Comparison of ENCODE assay signal across 7 mouse cellular contexts in the genomic region with DNA sequence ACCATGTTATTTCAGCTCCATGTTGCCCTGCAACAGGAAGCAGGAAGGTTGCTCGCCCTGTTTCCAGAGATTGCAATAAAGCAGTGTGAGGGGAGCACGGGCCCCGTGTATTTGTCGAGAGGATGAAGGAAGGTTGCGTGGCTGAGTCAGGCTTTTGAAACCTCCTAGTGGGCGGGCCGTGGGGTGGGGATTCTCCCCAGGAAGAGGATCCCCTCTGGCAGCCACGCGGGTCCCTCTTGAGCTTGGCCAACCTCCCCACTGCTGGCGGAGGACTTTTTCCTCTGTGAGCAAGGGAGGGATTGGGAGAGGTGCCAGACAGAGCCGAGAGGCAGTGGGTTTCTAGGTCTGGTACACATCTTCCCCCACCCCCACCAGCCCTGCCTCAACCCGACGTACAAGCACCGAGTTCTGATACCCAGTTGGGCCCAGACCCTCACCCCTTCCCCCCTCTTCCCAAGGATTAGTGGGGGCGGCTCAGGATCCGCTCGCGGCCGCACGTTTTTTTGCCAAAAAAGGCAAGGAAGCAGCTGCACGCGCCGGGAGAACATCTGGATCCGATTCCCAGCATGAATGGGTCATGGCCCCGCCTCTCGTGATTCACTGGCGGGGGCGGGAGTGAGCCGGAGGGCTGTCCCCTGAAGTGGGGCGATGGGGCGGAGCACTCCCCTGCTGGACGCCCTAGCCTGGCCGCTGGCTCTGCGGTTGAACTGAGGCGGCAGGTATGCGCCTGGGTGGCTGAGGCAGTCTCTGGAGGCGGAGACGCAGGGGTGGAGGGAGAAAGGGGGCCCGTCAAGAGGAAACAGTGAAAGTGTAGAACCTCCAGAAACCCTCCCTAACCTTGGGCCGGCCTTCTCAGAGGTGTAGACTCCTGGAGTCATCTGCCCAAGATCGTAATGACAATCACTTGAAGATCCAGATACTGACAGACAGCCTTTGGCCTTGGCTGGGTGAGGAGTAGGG. TPM values are rescaled to one million over a fixed set of nuclear protein-coding genes. Genes with fewer than 3 reads are reported as not detected.
DNase-seq lines count a peak whose midpoint lies in the region; ATAC-seq and TF ChIP-seq lines count a peak whose summit lies in the region.

No protein-coding gene starts in this region.

- peak; percentile 16; the same call in 1 of the 2 replicates for TF ChIP-seq CTCF in midbrain, postnatal 0 days (IDR thresholded peaks at IDR 0.05)

- H3K4me2 ChIP-seq in embryonic facial prominence, embryonic 15.5 days (replicated peaks), result peak overlapping the region; percentile 52
- peak overlapping the region; percentile 50 for H3K4me2 ChIP-seq in midbrain, postnatal 0 days (ENCODE audit: low read depth, low read length, poor library complexity, severe bottlenecking)

- peaks cover 16% of the 10 kb centered on the region for H3K36me3 ChIP-seq in embryonic facial prominence, embryonic 15.5 days
- no peaks in the 10 kb centered on the region for H3K36me3 ChIP-seq in midbrain, postnatal 0 days (ENCODE audit: insufficient read depth, low read length)

- H3K4me3 ChIP-seq in embryonic facial prominence, embryonic 15.5 days (replicated peaks), result peak overlapping the region; percentile 36
- peak overlapping the region; percentile 31 for H3K4me3 ChIP-seq in midbrain, postnatal 0 days (ENCODE audit: low read depth, low read length)

- peak; percentile 91 for ATAC-seq in embryonic facial prominence, embryonic 15.5 days (ENCODE audit: insufficient number of reproducible peaks, low FRiP score, low TSS enrichment, low read depth)
- ATAC-seq in midbrain, postnatal 0 days (ENCODE audit: low FRiP score), result peak; percentile 31; the same call in 1 of the 2 replicates

- H3K9me3 ChIP-seq in embryonic facial prominence, embryonic 15.5 days (replicated peaks), result no peaks in the 10 kb centered on the region
- no peaks in the 10 kb centered on the region for H3K9me3 ChIP-seq in midbrain, postnatal 0 days (ENCODE audit: low read length)

- H3K9ac ChIP-seq in embryonic facial prominence, embryonic 15.5 days, result 0 out of 2 replicates have a peak overlapping the region, but pooled peaks have one; percentile 15
- peak overlapping the region; percentile 44; the same call in 1 of the 2 replicates for H3K9ac ChIP-seq in midbrain, postnatal 0 days (replicated peaks; ENCODE audit: low read length, poor library complexity, severe bottlenecking)

- no peaks in the 10 kb centered on the region for H3K27me3 ChIP-seq in embryonic facial prominence, embryonic 15.5 days
- H3K27me3 ChIP-seq in midbrain, postnatal 0 days (ENCODE audit: insufficient read depth, low read length), result no peaks in the 10 kb centered on the region

- peak overlapping the region; percentile 96 for H3K27ac ChIP-seq in embryonic facial prominence, embryonic 15.5 days (replicated peaks)
- no peak overlapping the region; the same call in 1 of the 2 replicates for H3K27ac ChIP-seq in midbrain, postnatal 0 days (ENCODE audit: low read depth, low read length)

- peaks cover 64% of the 10 kb centered on the region for H3K4me1 ChIP-seq in embryonic facial prominence, embryonic 15.5 days
- 0 out of 2 replicates have a peak, but pooled peaks cover 3% of the 10 kb centered on the region for H3K4me1 ChIP-seq in midbrain, postnatal 0 days (ENCODE audit: insufficient read depth, low read length)

- under 1% methylated on average over 41 of the region's 41 CpGs for WGBS in embryonic facial prominence, embryonic 15.5 days
- 3% methylated on average over 41 of the region's 41 CpGs for WGBS in midbrain, postnatal 0 days

- DNase-seq in adrenal gland, adult (ENCODE audit: inconsistent age in 2 of 2, low spot score in 1 of 2), result peak; percentile 97 to 98
- DNase-seq in heart, adult 8-10 months (ENCODE audit: low spot score), result peak; percentile 93
- peak; percentile 87 to 88 for DNase-seq in kidney, adult 8-10 months
- DNase-seq in liver, result peak; percentile 92
- peak; percentile 64 for DNase-seq in midbrain, postnatal 0 days (ENCODE audit: low spot score)
- DNase-seq in spleen, postnatal 10 days (ENCODE audit: low spot score in 2 of 2), result peak; percentile 51 to 76

RNA-seq across cellular contexts. Expression of a gene that starts 5.8 kb away (rescaled TPM):
- polyA plus RNA-seq in embryonic facial prominence, embryonic 15.5 days (2015; fragmentation: Nextera tagmentation; extraction: Ambion mirVana), result 138 and 141 TPM in 2 replicates
- 10 to 100 TPM; 15.5 to 17.3 (median 16.5) TPM for total RNA-seq in heart, adult 8-10 months (2022)
- total RNA-seq in midbrain, postnatal 0 days (2014; rRNA removed), result 32.8 and 34.3 TPM in 2 replicates
- 73.8 and 75.9 TPM in 2 replicates for polyA plus RNA-seq in midbrain, postnatal 0 days (2015; fragmentation: Nextera tagmentation; extraction: Ambion mirVana)

RNA-seq across cellular contexts. Expression of a gene that starts 8.3 kb away (rescaled TPM):
- 17.3 and 17.8 TPM in 2 replicates for polyA plus RNA-seq in embryonic facial prominence, embryonic 15.5 days (2015; fragmentation: Nextera tagmentation; extraction: Ambion mirVana)
- 10 to 100 TPM in 2 of 4 experiments, 1 to 10 TPM in 2; 8.8 to 18.8 (median 11.2) TPM for total RNA-seq in heart, adult 8-10 months (2022)
- total RNA-seq in midbrain, postnatal 0 days (2014; rRNA removed), result 5.0 and 6.9 TPM in 2 replicates
- polyA plus RNA-seq in midbrain, postnatal 0 days (2015; fragmentation: Nextera tagmentation; extraction: Ambion mirVana), result 1.7 and 2.0 TPM in 2 replicates

RNA-seq across cellular contexts. Expression of a gene that starts 15.4 kb away (rescaled TPM):
- 68.9 and 71.3 TPM in 2 replicates for polyA plus RNA-seq in embryonic facial prominence, embryonic 15.5 days (2015; fragmentation: Nextera tagmentation; extraction: Ambion mirVana)
- 10 to 100 TPM; 12.4 to 14.5 (median 13.7) TPM for total RNA-seq in heart, adult 8-10 months (2022)
- total RNA-seq in midbrain, postnatal 0 days (2014; rRNA removed), result 10.3 and 10.9 TPM in 2 replicates
- polyA plus RNA-seq in midbrain, postnatal 0 days (2015; fragmentation: Nextera tagmentation; extraction: Ambion mirVana), result 30.7 and 31.7 TPM in 2 replicates

RNA-seq across cellular contexts. Expression of a gene that starts 32.9 kb away (rescaled TPM):
- 29.2 and 30.9 TPM in 2 replicates for polyA plus RNA-seq in embryonic facial prominence, embryonic 15.5 days (2015; fragmentation: Nextera tagmentation; extraction: Ambion mirVana)
- 1 to 10 TPM; 6.5 to 9.9 (median 7.3) TPM for total RNA-seq in heart, adult 8-10 months (2022)
- total RNA-seq in midbrain, postnatal 0 days (2014; rRNA removed), result 19.0 and 20.5 TPM in 2 replicates
- 14.3 and 16.0 TPM in 2 replicates for polyA plus RNA-seq in midbrain, postnatal 0 days (2015; fragmentation: Nextera tagmentation; extraction: Ambion mirVana)

RNA-seq across cellular contexts. Expression of a gene that starts 52.2 kb away (rescaled TPM):
- polyA plus RNA-seq in embryonic facial prominence, embryonic 15.5 days (2015; fragmentation: Nextera tagmentation; extraction: Ambion mirVana), result 4.4 and 4.9 TPM in 2 replicates
- under 1 TPM; 0.09 to 0.31 (median 0.14) TPM for total RNA-seq in heart, adult 8-10 months (2022)
- 17.7 and 19.8 TPM in 2 replicates for total RNA-seq in midbrain, postnatal 0 days (2014; rRNA removed)
- polyA plus RNA-seq in midbrain, postnatal 0 days (2015; fragmentation: Nextera tagmentation; extraction: Ambion mirVana), result 11.4 and 11.5 TPM in 2 replicates
